Mouse (Mus musculus): ENCODE measurements around the gene Sertm1. TPM values are rescaled to one million over a fixed set of nuclear protein-coding genes. Genes with fewer than 3 reads are reported as not detected.

Sertm1 gene
- 1.3 and 1.4 TPM in 2 replicates for polyA plus RNA-seq (2015; fragmentation: Nextera tagmentation; extraction: Ambion mirVana)

DNA sequence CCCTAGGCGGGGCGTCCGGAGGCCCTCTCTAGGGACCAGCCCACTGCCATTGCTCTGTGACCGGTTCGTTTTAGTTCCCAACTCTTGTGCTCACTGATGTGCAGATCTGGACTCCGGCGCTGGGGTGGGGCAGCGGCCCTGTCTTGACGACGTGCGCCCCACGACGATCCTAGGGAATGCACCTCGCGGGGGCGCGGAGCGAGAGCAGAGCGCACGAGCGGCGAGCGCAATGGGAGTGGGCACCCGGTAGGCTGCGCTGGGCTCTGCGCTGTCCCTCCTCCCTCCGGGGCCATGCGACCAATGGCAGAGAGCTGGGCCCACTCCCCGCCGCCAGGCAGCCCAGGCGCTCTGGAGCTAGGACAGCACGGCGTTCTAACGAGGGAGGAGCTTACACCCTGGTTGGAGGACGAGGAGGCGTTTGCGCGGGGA lies at the start of gene Sertm1:
TSS of gene Sertm1 (minus strand) at position 245 of the 429 bp plus-strand sequence.
- WGBS: 2% methylated on average over 38 of the region's 38 CpGs
- H3K9ac ChIP-seq: peak within 1 kb of the TSS; percentile 59
- H3K4me2 ChIP-seq: peak within 1 kb of the TSS; percentile 93
- H3K4me1 ChIP-seq: peaks cover 12% of the 10 kb centered on the region
- no peaks in the 10 kb centered on the region; the same call in 1 of the 2 replicates for H3K27me3 ChIP-seq (replicated peaks)
- H3K4me3 ChIP-seq: peak within 1 kb of the TSS; percentile 63
- ATAC-seq (replicated peaks): peak; percentile 98
- no peaks in the 10 kb centered on the region for H3K9me3 ChIP-seq
- no peak within 1 kb of the TSS for H3K27ac ChIP-seq
- H3K36me3 ChIP-seq (replicated peaks): no peaks in the 10 kb centered on the region

DNA sequence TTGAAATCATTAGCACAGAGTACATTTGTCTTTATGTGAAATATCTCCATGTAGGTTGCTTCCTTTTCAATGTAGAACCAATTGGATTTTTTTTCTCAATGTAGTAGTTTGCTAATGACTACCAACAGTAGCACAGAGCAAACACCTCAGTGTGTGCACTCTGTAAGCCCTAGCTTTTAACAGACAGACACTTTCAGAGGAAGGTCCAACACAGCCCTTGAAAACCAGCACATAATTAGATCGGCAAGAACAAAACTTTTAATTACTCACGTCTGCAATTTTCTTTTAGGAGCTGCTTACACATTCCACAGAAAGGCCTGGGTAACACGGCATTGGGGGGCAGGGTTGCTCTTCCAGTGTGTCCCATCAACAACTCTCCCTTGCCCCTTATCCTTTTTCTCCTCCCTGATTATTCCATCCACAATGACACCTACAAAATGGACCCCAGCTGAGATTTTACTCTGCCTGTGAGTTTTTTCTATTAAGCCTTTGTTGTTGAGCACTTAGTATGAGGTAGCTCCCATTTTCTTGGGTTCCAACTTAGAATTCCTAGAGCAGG lies 49.3 kb upstream of the Sertm1 start:
- no peak overlapping the region for H3K4me2 ChIP-seq
- no peaks in the 10 kb centered on the region for H3K27me3 ChIP-seq (replicated peaks)
- no peaks in the 10 kb centered on the region for H3K36me3 ChIP-seq (replicated peaks)
- H3K4me3 ChIP-seq: no peak overlapping the region
- no peak for ATAC-seq (replicated peaks)
- no peaks in the 10 kb centered on the region for H3K9me3 ChIP-seq
- 0 out of 2 replicates have a peak, but pooled peaks cover 4% of the 10 kb centered on the region for H3K4me1 ChIP-seq
- WGBS: 15% methylated on average over 3 of the region's 3 CpGs
- H3K27ac ChIP-seq: no peak overlapping the region
- H3K9ac ChIP-seq: no peak overlapping the region

GRCm38 (mm10) chr3:54943067-54943810 lies 27.6 kb upstream of the Sertm1 start:
- no peak overlapping the region for H3K4me3 ChIP-seq
- H3K27me3 ChIP-seq (replicated peaks): no peaks in the 10 kb centered on the region
- no peak overlapping the region for H3K27ac ChIP-seq
- no peaks in the 10 kb centered on the region for H3K9me3 ChIP-seq
- ATAC-seq (replicated peaks): 0 out of 2 replicates have a peak, but pooled peaks have one; percentile 30
- no peaks in the 10 kb centered on the region for H3K36me3 ChIP-seq (replicated peaks)
- no peak overlapping the region for H3K4me2 ChIP-seq
- no peak overlapping the region for H3K9ac ChIP-seq
- 0 out of 2 replicates have a peak, but pooled peaks cover 3% of the 10 kb centered on the region for H3K4me1 ChIP-seq
- WGBS: 54% methylated on average over 6 of the region's 6 CpGs

GRCm38 (mm10) chr3:54934535-54934934 lies 18.8 kb upstream of the Sertm1 start:
- 68% methylated on average over 4 of the region's 4 CpGs for WGBS
- H3K4me3 ChIP-seq: no peak overlapping the region
- no peak overlapping the region for H3K4me2 ChIP-seq
- no peak overlapping the region for H3K27ac ChIP-seq
- H3K27me3 ChIP-seq (replicated peaks): no peaks in the 10 kb centered on the region
- no peaks in the 10 kb centered on the region for H3K36me3 ChIP-seq (replicated peaks)
- no peaks in the 10 kb centered on the region for H3K4me1 ChIP-seq
- no peaks in the 10 kb centered on the region for H3K9me3 ChIP-seq
- 0 out of 2 replicates have a peak, but pooled peaks have one; percentile 20 for ATAC-seq (replicated peaks)
- H3K9ac ChIP-seq: no peak overlapping the region

DNA sequence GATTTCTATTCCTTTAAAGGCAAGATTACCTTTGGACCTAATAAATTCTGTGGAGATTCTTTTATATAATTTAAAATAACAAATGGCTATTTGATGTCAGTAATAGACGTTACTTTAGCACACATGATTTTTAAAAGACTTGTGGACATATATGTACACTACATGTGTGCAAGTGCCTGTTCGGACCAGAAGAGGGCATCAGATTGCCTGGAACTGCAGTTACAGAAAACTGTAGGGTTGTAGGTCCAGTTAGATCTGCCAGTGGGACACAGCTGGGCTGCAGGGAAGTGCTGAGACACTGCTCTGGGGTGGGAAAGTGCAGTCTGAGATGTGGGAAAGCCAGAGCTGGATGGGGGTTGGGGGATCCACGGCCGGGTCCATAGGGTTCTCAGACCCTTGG lies 16.9 kb upstream of the Sertm1 start:
- no peaks in the 10 kb centered on the region for H3K27me3 ChIP-seq (replicated peaks)
- no peaks in the 10 kb centered on the region for H3K36me3 ChIP-seq (replicated peaks)
- no peak overlapping the region for H3K27ac ChIP-seq
- no peaks in the 10 kb centered on the region for H3K9me3 ChIP-seq
- H3K4me3 ChIP-seq: no peak overlapping the region
- ATAC-seq (replicated peaks): no peak
- no peaks in the 10 kb centered on the region for H3K4me1 ChIP-seq
- H3K9ac ChIP-seq: no peak overlapping the region
- no peak overlapping the region for H3K4me2 ChIP-seq
- 93% methylated on average over 4 of the region's 4 CpGs for WGBS

DNA sequence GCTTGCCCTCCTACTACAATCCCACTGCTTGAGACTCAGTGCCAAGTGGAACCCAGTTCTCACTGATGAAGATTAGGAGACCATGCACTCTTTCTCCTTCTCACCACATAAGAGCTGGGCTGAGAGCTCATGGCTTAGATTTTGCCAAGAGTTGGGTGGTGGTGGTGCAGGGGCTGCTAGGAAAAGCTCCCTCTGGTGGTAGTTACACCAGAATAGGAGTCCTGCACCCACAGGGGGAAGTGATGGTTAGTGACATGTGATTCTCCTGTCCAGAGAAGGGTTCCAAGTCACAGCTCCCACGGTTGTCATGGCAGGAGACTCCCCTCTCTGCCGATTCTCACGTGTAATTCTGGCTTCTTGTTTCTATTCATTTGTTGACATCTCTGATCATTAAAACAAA lies 4.7 kb upstream of the Sertm1 start:
- 68% methylated on average over 3 of the region's 3 CpGs for WGBS
- ATAC-seq (replicated peaks): no peak
- no peaks in the 10 kb centered on the region; the same call in 1 of the 2 replicates for H3K27me3 ChIP-seq (replicated peaks)
- H3K9me3 ChIP-seq: no peaks in the 10 kb centered on the region
- H3K4me1 ChIP-seq: peaks cover under 1% of the 10 kb centered on the region
- H3K4me3 ChIP-seq: no peak overlapping the region
- no peak overlapping the region for H3K9ac ChIP-seq
- H3K4me2 ChIP-seq: no peak overlapping the region
- no peaks in the 10 kb centered on the region for H3K36me3 ChIP-seq (replicated peaks)
- no peak overlapping the region for H3K27ac ChIP-seq

DNA sequence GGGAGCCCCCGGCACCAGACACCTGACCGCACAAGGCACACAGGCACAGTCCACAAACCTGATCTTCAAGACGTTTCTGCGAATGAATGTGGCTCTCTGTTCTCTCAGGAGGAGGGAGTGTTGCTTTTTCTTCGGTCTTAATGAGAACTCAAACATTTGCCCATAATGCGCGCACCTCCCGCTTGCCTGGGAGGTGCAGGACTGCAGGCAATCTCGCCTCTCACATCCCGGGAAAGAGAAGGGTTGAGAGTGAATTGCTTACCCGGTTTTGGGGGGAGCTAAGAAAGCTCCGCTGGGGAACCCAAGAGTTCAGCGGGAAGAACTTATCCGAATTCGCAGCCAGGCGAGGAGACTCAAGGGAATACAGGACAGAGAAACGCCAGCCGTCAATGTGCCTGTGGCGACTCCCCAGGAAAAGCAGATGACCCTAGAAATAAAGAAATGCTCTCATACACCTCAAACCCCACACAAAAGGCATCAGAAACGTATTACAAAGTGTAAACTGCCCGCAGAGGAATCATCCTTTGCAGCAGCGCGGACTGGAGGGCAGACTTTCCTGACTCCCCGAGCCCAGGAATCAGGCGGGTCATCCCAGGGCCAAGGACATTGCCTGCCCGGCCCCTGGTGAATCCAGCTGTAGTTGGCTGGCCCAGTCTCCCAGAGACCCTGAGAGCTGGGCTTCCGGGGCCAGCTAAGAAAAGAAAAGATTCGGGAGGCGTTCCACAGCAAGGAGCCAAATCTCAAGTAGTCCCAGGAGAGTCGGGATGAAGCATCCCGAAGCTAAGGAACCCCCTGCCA lies 643 bp downstream of the Sertm1 start:
- no peaks in the 10 kb centered on the region; the same call in 1 of the 2 replicates for H3K27me3 ChIP-seq (replicated peaks)
- peak overlapping the region; percentile 93 for H3K4me2 ChIP-seq
- H3K4me1 ChIP-seq: peaks cover 12% of the 10 kb centered on the region
- 2% methylated on average over 31 of the region's 31 CpGs for WGBS
- no peaks in the 10 kb centered on the region for H3K9me3 ChIP-seq
- H3K36me3 ChIP-seq (replicated peaks): no peaks in the 10 kb centered on the region
- H3K27ac ChIP-seq: no peak overlapping the region
- peak; percentile 53; the same call in 1 of the 2 replicates for ATAC-seq (replicated peaks)
- peak overlapping the region; percentile 59 for H3K9ac ChIP-seq
- peak overlapping the region; percentile 63 for H3K4me3 ChIP-seq

- H3K4me1 ChIP-seq: no peaks in the 10 kb centered on the region
- no peak overlapping the region for H3K4me3 ChIP-seq
- 98% methylated on average over 1 of the region's 1 CpGs for WGBS
- H3K9me3 ChIP-seq: no peaks in the 10 kb centered on the region
- H3K9ac ChIP-seq: no peak overlapping the region
- H3K27me3 ChIP-seq (replicated peaks): no peaks in the 10 kb centered on the region
- H3K36me3 ChIP-seq (replicated peaks): no peaks in the 10 kb centered on the region
- no peak overlapping the region for H3K4me2 ChIP-seq
- H3K27ac ChIP-seq: no peak overlapping the region
- no peak for ATAC-seq (replicated peaks)
Observed at GRCm38 (mm10) chr3:54908878-54909277, 6.8 kb downstream of the Sertm1 start.

DNA sequence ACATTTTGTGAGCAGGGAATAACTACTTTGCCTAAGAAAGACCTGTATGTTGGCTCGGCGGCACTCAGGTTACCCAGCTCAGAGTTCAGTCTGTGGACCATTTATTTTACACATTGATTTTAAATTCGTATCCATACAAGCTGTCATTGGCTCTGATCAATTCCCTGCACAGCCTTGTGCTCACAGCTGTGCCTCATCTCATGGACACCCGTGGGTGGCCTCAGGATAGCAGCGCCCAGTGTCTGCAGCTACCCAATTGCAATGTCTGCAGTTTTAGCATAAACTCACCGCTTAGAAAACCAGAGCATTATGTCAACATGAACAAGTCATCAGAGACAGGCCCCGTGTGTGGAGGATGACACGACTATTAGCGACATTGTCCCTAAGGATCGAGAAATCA lies 17.7 kb downstream of the Sertm1 start:
- Histone ChIP-seq H3K36me3 (replicated peaks) (no peaks in the 10 kb centered on the region), H3K4me2 (no peak overlapping the region)
- whole genome bisulfite sequencing: 88% methylated on average over 10 of the region's 10 CpGs

GRCm38 (mm10) chr3:54894891-54895290 lies 20.8 kb downstream of the Sertm1 start:
- Histone ChIP-seq H3K27ac (no peak overlapping the region), H3K4me1 (no peaks in the 10 kb centered on the region), H3K4me3 (no peak overlapping the region), H3K36me3 (replicated peaks) (no peaks in the 10 kb centered on the region), H3K9me3 (no peaks in the 10 kb centered on the region), H3K9ac (no peak overlapping the region), H3K27me3 (replicated peaks) (no peaks in the 10 kb centered on the region), H3K4me2 (no peak overlapping the region)
- 82% methylated on average over 1 of the region's 1 CpGs for WGBS
- ATAC-seq (replicated peaks): no peak

More for the DNA sequence above, 17.7 kb downstream of the Sertm1 start:
- no peak for ATAC-seq (replicated peaks)
- Histone ChIP-seq H3K4me1 (no peaks in the 10 kb centered on the region), H3K27me3 (replicated peaks) (no peaks in the 10 kb centered on the region), H3K4me3 (no peak overlapping the region), H3K9me3 (no peaks in the 10 kb centered on the region), H3K27ac (no peak overlapping the region), H3K9ac (no peak overlapping the region)

- H3K36me3 ChIP-seq (replicated peaks): no peaks in the 10 kb centered on the region
- H3K4me3 ChIP-seq: no peak overlapping the region
Observed at GRCm38 (mm10) chr3:54892218-54892617, 23.5 kb downstream of the Sertm1 start.

GRCm38 (mm10) chr3:54886501-54886900 lies 29.2 kb downstream of the Sertm1 start:
- H3K36me3 ChIP-seq (replicated peaks): no peaks in the 10 kb centered on the region
- ATAC-seq (replicated peaks): no peak
- H3K9ac ChIP-seq: no peak overlapping the region
- H3K4me3 ChIP-seq: no peak overlapping the region
- no peaks in the 10 kb centered on the region for H3K9me3 ChIP-seq
- no peak overlapping the region for H3K4me2 ChIP-seq
- H3K27me3 ChIP-seq (replicated peaks): no peaks in the 10 kb centered on the region
- H3K4me1 ChIP-seq: no peaks in the 10 kb centered on the region
- no peak overlapping the region for H3K27ac ChIP-seq
- WGBS: 81% methylated on average over 2 of the region's 2 CpGs

More at GRCm38 (mm10) chr3:54892218-54892617, 23.5 kb downstream of the Sertm1 start:
- 28% methylated on average over 4 of the region's 4 CpGs for WGBS
- Histone ChIP-seq H3K9me3 (no peaks in the 10 kb centered on the region), H3K4me1 (no peaks in the 10 kb centered on the region), H3K4me2 (no peak overlapping the region), H3K27me3 (replicated peaks) (no peaks in the 10 kb centered on the region), H3K27ac (no peak overlapping the region), H3K9ac (no peak overlapping the region)
- ATAC-seq (replicated peaks): no peak
